1 mouse cellular context compared by ENCODE assay signal in the genomic region with DNA sequence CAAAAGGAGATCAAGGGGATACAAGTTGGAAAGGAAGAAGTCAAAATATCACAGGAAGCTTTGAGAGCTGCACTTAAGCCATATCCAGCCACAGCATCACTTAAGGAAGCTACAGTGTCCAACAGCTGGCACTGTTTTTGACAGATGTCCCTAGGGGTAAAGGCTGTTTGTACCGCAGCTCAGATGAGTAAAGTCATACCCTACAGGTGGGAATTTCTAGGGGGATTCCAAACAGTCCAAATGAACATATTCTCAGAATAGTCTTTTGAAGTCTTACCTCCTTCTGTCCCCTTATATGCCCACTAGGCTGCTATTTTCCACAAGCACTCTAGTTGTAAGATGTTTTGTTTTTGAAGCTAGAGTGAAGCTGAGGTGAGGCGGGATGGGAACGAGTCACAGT.
TF ChIP-seq lines count a peak whose summit lies in the region.

No protein-coding gene starts in this region.

TF ChIP-seq in CH12.LX, 34 proteins besides CTCF, POLR2A, EP300 and RAD21 (continued from another document):
- TF ChIP-seq CHD2 (IDR thresholded peaks at IDR 0.05; ENCODE audit: low read length): peak; percentile 88
- TF ChIP-seq SIN3A (IDR thresholded peaks at IDR 0.05; ENCODE audit: low read length): peak; percentile 98
- TF ChIP-seq TCF12 (IDR thresholded peaks at IDR 0.05; ENCODE audit: low read depth, low read length): peak; percentile 99
- 0 out of 2 replicates have a peak, but pooled peaks have one; percentile 74 for TF ChIP-seq KAT2A (IDR thresholded peaks at IDR 0.05; ENCODE audit: insufficient replicate concordance, low read length)
- peak; percentile 90 for TF ChIP-seq BHLHE40 (IDR thresholded peaks at IDR 0.05; ENCODE audit: low read depth, low read length)
- no peak for TF ChIP-seq NRF1 (IDR thresholded peaks at IDR 0.05; ENCODE audit: low read depth, low read length)
